ENCODE assay signal across 9 mouse cellular contexts in the genomic region with DNA sequence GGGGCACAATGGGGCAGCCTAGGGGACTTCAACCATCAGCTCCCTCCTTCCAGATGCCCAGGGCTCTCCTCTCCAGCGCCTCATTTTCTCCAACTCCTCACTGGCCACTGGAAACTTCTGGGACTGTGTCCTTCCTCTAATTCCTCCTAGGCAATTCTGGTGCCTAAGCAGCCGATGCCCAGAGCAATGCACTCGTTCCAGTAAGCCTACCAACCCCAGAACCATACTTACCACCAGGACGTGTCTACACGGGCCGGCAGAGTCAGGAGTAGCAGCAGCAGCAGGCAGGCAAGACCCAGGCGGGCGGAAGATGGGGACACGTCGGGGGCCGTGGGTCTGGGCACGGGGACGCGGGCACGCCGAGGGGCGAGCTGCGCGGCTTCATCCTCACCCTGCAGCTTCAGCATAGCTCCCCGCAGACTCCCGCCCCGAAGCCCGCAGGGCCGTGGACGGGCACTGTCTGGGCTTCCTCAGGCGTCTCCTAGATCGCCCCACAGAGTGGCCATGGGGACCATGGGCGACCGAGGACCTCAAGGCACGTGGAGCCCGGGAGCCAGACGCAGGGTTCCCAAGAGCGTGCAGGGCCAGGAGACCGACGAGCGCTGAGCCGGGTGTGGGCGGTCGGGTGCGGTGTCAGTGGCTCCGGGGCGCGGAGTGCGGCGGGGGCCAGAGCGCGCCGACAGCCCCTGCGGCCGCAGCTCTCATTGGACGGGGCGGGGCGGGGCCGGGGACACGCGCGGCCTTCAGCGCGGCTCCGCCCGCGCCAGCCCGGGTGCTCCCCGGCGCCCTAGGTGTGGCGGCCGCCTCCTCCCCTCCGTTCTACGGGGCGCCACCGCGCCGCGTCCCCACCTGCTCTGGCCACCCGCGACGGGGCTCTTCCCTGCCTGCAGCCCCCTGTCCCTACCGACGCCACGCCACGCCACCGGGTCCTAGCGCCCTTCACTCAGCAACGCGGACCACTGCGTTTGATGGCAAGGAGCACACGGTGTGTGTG. TPM values are rescaled to one million over a fixed set of nuclear protein-coding genes. Genes with fewer than 3 reads are reported as not detected.
DNase-seq lines count a peak whose midpoint lies in the region; ATAC-seq and TF ChIP-seq lines count a peak whose summit lies in the region.
"Had no signal": no experiment of that assay in that cellular context is flagged by ENCODE, and none has a peak within 500 bp of the region (broad histone marks: within the 10 kb centered on the region; RNA-seq: fewer than 3 reads in every experiment).

A gene (minus strand): TSS at position 856 of the 994 bp plus-strand sequence.

- no peak within 1 kb of the TSS for H3K27ac ChIP-seq in gastrocnemius, adult 2 months
- no peak within 1 kb of the TSS for H3K27ac ChIP-seq in forebrain, embryonic 13.5 days
- no peak within 1 kb of the TSS for H3K27ac ChIP-seq in intestine, embryonic 16.5 days (ENCODE audit: low read length)
- peak within 1 kb of the TSS; percentile 69 for H3K27ac ChIP-seq in midbrain, embryonic 10.5 days (replicated peaks)

- peaks cover 22% of the 10 kb centered on the region for H3K4me1 ChIP-seq in forebrain, embryonic 13.5 days
- peaks cover 17% of the 10 kb centered on the region for H3K4me1 ChIP-seq in intestine, embryonic 16.5 days (ENCODE audit: control insufficient read depth, insufficient read depth, low read length)
- H3K4me1 ChIP-seq in midbrain, embryonic 10.5 days = peaks cover 56% of the 10 kb centered on the region

- H3K4me3 ChIP-seq in gastrocnemius, adult 2 months = peak within 1 kb of the TSS; percentile 73
- H3K4me3 ChIP-seq in forebrain, embryonic 13.5 days = peak within 1 kb of the TSS; percentile 51
- peak within 1 kb of the TSS; percentile 61 for H3K4me3 ChIP-seq in intestine, embryonic 16.5 days (ENCODE audit: low read length)
- peak within 1 kb of the TSS; percentile 59 for H3K4me3 ChIP-seq in midbrain, embryonic 10.5 days

- under 1% methylated on average over 61 of the region's 87 CpGs for WGBS in forebrain, embryonic 13.5 days
- 3% methylated on average over 69 of the region's 87 CpGs for WGBS in intestine, embryonic 16.5 days
- WGBS in midbrain, embryonic 10.5 days = 2% methylated on average over 84 of the region's 87 CpGs

- peak; percentile 55 for ATAC-seq in forebrain, embryonic 13.5 days
- peak; percentile 78 for ATAC-seq in intestine, embryonic 16.5 days

- peaks cover 77% of the 10 kb centered on the region for H3K27me3 ChIP-seq in forebrain, embryonic 13.5 days
- peaks cover 35% of the 10 kb centered on the region for H3K27me3 ChIP-seq in intestine, embryonic 16.5 days (replicated peaks; ENCODE audit: control insufficient read depth, insufficient read depth, low read length)
- H3K27me3 ChIP-seq in midbrain, embryonic 10.5 days (ENCODE audit: low read depth, poor library complexity, severe bottlenecking) = peaks cover 88% of the 10 kb centered on the region
- H3K27me3 ChIP-seq: CH12.LX had no signal

- H3K4me2 ChIP-seq in forebrain, embryonic 13.5 days = peak within 1 kb of the TSS; percentile 76
- H3K4me2 ChIP-seq in intestine, embryonic 16.5 days (ENCODE audit: low read depth, low read length) = peak within 1 kb of the TSS; percentile 94

- peaks cover under 1% of the 10 kb centered on the region; the same call in 1 of the 2 replicates for H3K36me3 ChIP-seq in forebrain, embryonic 13.5 days (ENCODE audit: poor library complexity, severe bottlenecking)
- H3K36me3 ChIP-seq in intestine, embryonic 16.5 days (ENCODE audit: control insufficient read depth, insufficient read depth, low read length) = no peaks in the 10 kb centered on the region
- 0 out of 2 replicates have a peak, but pooled peaks cover 2% of the 10 kb centered on the region for H3K36me3 ChIP-seq in midbrain, embryonic 10.5 days

- no peaks in the 10 kb centered on the region for H3K9me3 ChIP-seq in forebrain, embryonic 13.5 days (replicated peaks)
- no peaks in the 10 kb centered on the region for H3K9me3 ChIP-seq in intestine, embryonic 16.5 days (ENCODE audit: control insufficient read depth, low read length)
- no peaks in the 10 kb centered on the region for H3K9me3 ChIP-seq in midbrain, embryonic 10.5 days (replicated peaks)

- peak; percentile 52 for DNase-seq in gastrocnemius, adult 2 months
- no peak for DNase-seq in gastrocnemius, postnatal 36 days
- DNase-seq in Muller cell, postnatal 12 days (ENCODE audit: inconsistent ontology term) = peak; percentile 67
- DNase-seq in midbrain, embryonic 10.5 days (ENCODE audit: low spot score) = peak; percentile 54
- DNase-seq in right cerebral cortex, postnatal 14 days = no peak
- no peak for DNase-seq in cerebellum, adult 18-20 months

- TF ChIP-seq CTCF in gastrocnemius, adult 2 months (IDR thresholded peaks at IDR 0.05) = no peak

- peak within 1 kb of the TSS; percentile 59 for H3K9ac ChIP-seq in forebrain, embryonic 13.5 days
- peak within 1 kb of the TSS; percentile 63 for H3K9ac ChIP-seq in intestine, embryonic 16.5 days (ENCODE audit: low read depth, low read length)

- intact Hi-C loops in gastrocnemius, adult 2 months (cut with DNase I) = no loop called here
- intact Hi-C loops in gastrocnemius, postnatal 36 days (cut with DNase I) = no loop called here

RNA-seq across cellular contexts. Expression of the gene that starts here (rescaled TPM):
- total RNA-seq in gastrocnemius, adult 2 months (2021) = under 1 TPM; 0.13 to 0.31 TPM
- under 1 TPM; 0.20 TPM for total RNA-seq in gastrocnemius, postnatal 36 days (2021)
- polyA plus RNA-seq in forebrain, embryonic 13.5 days (2015; fragmentation: Nextera tagmentation; extraction: Ambion mirVana) = 0.66 and 0.98 TPM in 2 replicates
- polyA plus RNA-seq in intestine, embryonic 16.5 days (2015; fragmentation: Nextera tagmentation; extraction: Ambion mirVana) = 1.3 and 1.5 TPM in 2 replicates
- polyA plus RNA-seq in midbrain, embryonic 10.5 days (2016; fragmentation: Nextera tagmentation; extraction: Ambion mirVana) = 1.3 and 1.4 TPM in 2 replicates
- total RNA-seq: CH12.LX had no signal

Comparison
In these comparisons a context has a peak if more than half of its experiments do, and no peak if none do; other contexts are left out.
1. Peak in DNase-seq and H3K4me3 ChIP-seq in gastrocnemius, adult 2 months; RNA of the gene not detected or under 1 TPM.
2. Peak in ATAC-seq, H3K4me3 ChIP-seq, H3K9ac ChIP-seq and H3K4me2 ChIP-seq in forebrain, embryonic 13.5 days; RNA of the gene not detected or under 1 TPM.
3. DNase-seq: peak in Muller cell, postnatal 12 days (single experiment) and midbrain, embryonic 10.5 days (single experiment); none in gastrocnemius, postnatal 36 days (0 of 2), right cerebral cortex, postnatal 14 days (single experiment) and cerebellum, adult 18-20 months (0 of 2).
4. Peak in every context shown above with its lines, with median percentiles within 50 percentile points of each other: H3K4me3 ChIP-seq.